Mouse (Mus musculus) kidney, adult 2 months (tissue): ENCODE results near the gene Mien1. TPM values are rescaled to one million over a fixed set of nuclear protein-coding genes. Genes with fewer than 3 reads are reported as not detected.

Experiments
- DNase-seq: peaks from one replicate; pipeline ENCODE4 v3.0.0; 2021
- H3K27ac ChIP-seq: fragments of 200-500 bp; 2 replicates; pipeline ENCODE4 v1.5.1; 2012; ENCODE audit warnings: low read depth, low read length, control low read depth, inconsistent platforms; ENCODE audit not compliant: insufficient read depth
- H3K27me3 ChIP-seq: fragments of 200-500 bp; replicated peaks from 2 replicates; pipeline ENCODE4 v1.6.1; 2012; ENCODE audit warnings: mild to moderate bottlenecking, moderate library complexity, low read length, inconsistent platforms; ENCODE audit not compliant: control insufficient read depth, insufficient read depth
- H3K36me3 ChIP-seq: fragments of 200-500 bp; 2 replicates; pipeline ENCODE4 v1.6.1; 2012; ENCODE audit warnings: mild to moderate bottlenecking, moderate library complexity, low read length, inconsistent platforms; ENCODE audit not compliant: control insufficient read depth, insufficient read depth
- H3K4me1 ChIP-seq: fragments of 200-500 bp; 2 replicates; pipeline ENCODE4 v1.6.1; 2011; ENCODE audit warnings: low read length; ENCODE audit not compliant: control insufficient read depth, insufficient read depth
- H3K4me3 ChIP-seq: fragments of 200-500 bp; 2 replicates; pipeline ENCODE4 v1.5.1; 2011; ENCODE audit warnings: mild to moderate bottlenecking, low read depth, low read length, control low read depth; ENCODE audit not compliant: insufficient read depth
- CTCF ChIP-seq: fragments of 200-500 bp; conservative IDR thresholded peaks from 2 replicates; pipeline ENCODE4 v1.5.1; 2011; ENCODE audit warnings: low read depth, mild to moderate bottlenecking, control low read depth, low read length, moderate library complexity, mixed read lengths; ENCODE audit not compliant: insufficient read depth, insufficient read length
- POLR2A ChIP-seq: fragments of 200-500 bp; IDR thresholded peaks from one replicate; pipeline ENCODE4 v1.6.1; 2011; ENCODE audit warnings: low read depth, low read length, control low read depth
- WGBS: fragments of 180-500 bp; shearing (Covaris S2); methylation state at CpG from one replicate; pipeline ENCODE4 v1.1.7; 2018; 5-methylcytosine and 5-hydroxymethylcytosine counted together
- polyA plus RNA-seq: library from polyadenylated mRNA; depleted of rRNA; stranded (reverse); fragments of >200 nt; gene quantifications from 2 replicates; pipeline ENCODE4 v1.2.3, GENCODE M21; 2012

The Mien1 gene
- polyA plus RNA-seq, 1 experiment: 179 TPM

DNA sequence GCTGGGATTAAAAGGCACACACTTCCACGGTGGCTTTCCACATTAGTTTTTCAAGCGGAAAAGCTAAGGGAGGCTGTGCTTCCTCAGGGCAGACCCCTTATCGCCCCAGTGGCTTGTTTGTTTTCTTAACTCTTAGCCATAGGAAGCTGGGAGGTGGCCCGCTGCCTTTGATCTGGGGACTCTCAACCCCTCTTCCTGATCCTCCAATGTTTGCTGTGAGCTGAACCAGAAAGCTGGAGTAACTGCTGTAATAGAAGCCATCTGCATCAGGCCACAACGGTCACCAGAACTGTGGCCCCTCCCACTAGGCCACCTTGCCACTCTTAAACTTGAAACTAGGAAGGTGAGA is 7.4 kb upstream of the Mien1 start, which contains the start of gene Grb7:
TSS of gene Grb7 (plus strand) at position 182 of the 349 bp plus-strand sequence.
- Histone ChIP-seq H3K36me3 (peaks cover 1% of the 10 kb centered on the region), H3K4me3 (peak within 1 kb of the TSS; percentile 89), H3K27ac (peak within 1 kb of the TSS; percentile 98), H3K27me3 (no peaks in the 10 kb centered on the region), H3K4me1 (peaks cover 26% of the 10 kb centered on the region)
- 7% methylated on average over 5 of the region's 5 CpGs for WGBS
- TF ChIP-seq CTCF: no peak
- no peak for TF ChIP-seq POLR2A
- no peak for DNase-seq

- H3K27ac ChIP-seq: peak overlapping the region; percentile 98
- TF ChIP-seq POLR2A: no peak
- TF ChIP-seq CTCF: no peak
- no peaks in the 10 kb centered on the region for H3K27me3 ChIP-seq
- 33% methylated on average over 4 of the region's 4 CpGs for WGBS
- peak; percentile 89 for DNase-seq
- peaks cover 24% of the 10 kb centered on the region for H3K4me1 ChIP-seq
- H3K36me3 ChIP-seq: no peaks in the 10 kb centered on the region; the same call in 1 of the 2 replicates
- no peak overlapping the region for H3K4me3 ChIP-seq
Measured at GRCm38 (mm10) chr11:98445679-98446078, 6.9 kb upstream of the Mien1 start.

GRCm38 (mm10) chr11:98445238-98445637 is 6.4 kb upstream of the Mien1 start:
- no peak overlapping the region for H3K4me3 ChIP-seq
- TF ChIP-seq CTCF (no peak), POLR2A (no peak)
- peak overlapping the region; percentile 98 for H3K27ac ChIP-seq
- peak; percentile 32 for DNase-seq
- H3K27me3 ChIP-seq: no peaks in the 10 kb centered on the region
- H3K4me1 ChIP-seq: peaks cover 20% of the 10 kb centered on the region
- WGBS: 33% methylated on average over 1 of the region's 1 CpGs
- no peaks in the 10 kb centered on the region for H3K36me3 ChIP-seq

DNA sequence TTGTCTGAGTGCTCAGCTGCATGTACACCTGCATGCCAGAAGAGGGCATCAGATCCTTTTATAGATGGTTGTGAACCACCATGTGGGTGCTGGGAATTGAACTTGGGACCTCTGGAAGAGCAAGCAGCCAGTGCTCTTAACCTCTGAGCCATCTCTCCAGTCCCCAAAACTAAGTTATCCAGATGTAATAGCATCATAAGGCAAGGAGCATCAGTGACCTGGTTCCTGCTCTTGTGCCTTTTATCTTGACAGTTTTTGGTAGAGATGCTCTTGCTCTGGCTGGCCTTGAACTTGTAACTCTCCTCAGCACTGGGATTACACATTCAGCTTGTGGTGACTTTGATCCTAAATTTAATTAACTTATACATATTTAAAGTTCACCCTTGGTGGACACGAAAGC is 4.9 kb upstream of the Mien1 start:
- Histone ChIP-seq H3K27me3 (no peaks in the 10 kb centered on the region), H3K4me3 (no peak overlapping the region), H3K4me1 (peaks cover 9% of the 10 kb centered on the region; the same call in 1 of the 2 replicates), H3K36me3 (no peaks in the 10 kb centered on the region), H3K27ac (no peak overlapping the region)
- DNase-seq: no peak
- no peak for TF ChIP-seq CTCF
- no peak for TF ChIP-seq POLR2A
- 94% methylated on average over 1 of the region's 1 CpGs for WGBS

- Histone ChIP-seq H3K4me1 (peaks cover 11% of the 10 kb centered on the region; the same call in 1 of the 2 replicates), H3K27ac (no peak overlapping the region), H3K4me3 (0 out of 2 replicates have a peak overlapping the region, but pooled peaks have one; percentile 87), H3K36me3 (peaks cover 3% of the 10 kb centered on the region), H3K27me3 (no peaks in the 10 kb centered on the region)
- DNase-seq: peak; percentile 57
- TF ChIP-seq POLR2A (no peak), CTCF (no peak)
- WGBS: 50% methylated on average over 6 of the region's 6 CpGs
Measured at GRCm38 (mm10) chr11:98437441-98437840, 1.4 kb downstream of the Mien1 start.

GRCm38 (mm10) chr11:98435723-98436122 is 3.1 kb downstream of the Mien1 start:
- TF ChIP-seq CTCF (no peak), POLR2A (no peak)
- Histone ChIP-seq H3K27me3 (no peaks in the 10 kb centered on the region), H3K36me3 (peaks cover 3% of the 10 kb centered on the region), H3K4me1 (peaks cover 11% of the 10 kb centered on the region; the same call in 1 of the 2 replicates), H3K4me3 (no peak overlapping the region), H3K27ac (no peak overlapping the region)
- 88% methylated on average over 9 of the region's 9 CpGs for WGBS
- DNase-seq: no peak

- peaks cover 4% of the 10 kb centered on the region for H3K36me3 ChIP-seq
- no peak for TF ChIP-seq POLR2A
- TF ChIP-seq CTCF: no peak
- 83% methylated on average over 9 of the region's 9 CpGs for WGBS
Measured at GRCm38 (mm10) chr11:98431743-98432502, 6.9 kb downstream of the Mien1 start.

More at GRCm38 (mm10) chr11:98431743-98432502, 6.9 kb downstream of the Mien1 start:
- Histone ChIP-seq H3K4me1 (no peaks in the 10 kb centered on the region; the same call in 1 of the 2 replicates), H3K4me3 (no peak overlapping the region), H3K27ac (no peak overlapping the region), H3K27me3 (no peaks in the 10 kb centered on the region)
- no peak for DNase-seq
